Mouse (Mus musculus) small intestine, adult 2 months (tissue): ENCODE data around the gene Gm37240. TPM values are rescaled to one million over a fixed set of nuclear protein-coding genes. Genes with fewer than 3 reads are reported as not detected.

Experiments used
- H3K27ac ChIP-seq: fragments of 200-500 bp; 2 replicates; pipeline ENCODE4 v1.5.1; 2012; ENCODE audit warnings: low read depth, low read length, control low read depth, inconsistent platforms; ENCODE audit not compliant: insufficient read depth
- H3K27me3 ChIP-seq: fragments of 200-500 bp; 2 replicates; pipeline ENCODE4 v1.6.1; 2012; ENCODE audit warnings: mild to moderate bottlenecking, moderate library complexity, low read length, inconsistent platforms; ENCODE audit not compliant: control insufficient read depth, insufficient read depth
- H3K36me3 ChIP-seq: fragments of 200-500 bp; 2 replicates; pipeline ENCODE4 v1.6.1; 2012; ENCODE audit warnings: mild to moderate bottlenecking, low read length, control low read depth, inconsistent platforms; ENCODE audit not compliant: control insufficient read depth, insufficient read depth
- H3K4me1 ChIP-seq: fragments of 200-500 bp; 2 replicates; pipeline ENCODE4 v1.6.1; 2012; ENCODE audit warnings: low read length, inconsistent platforms, mixed read lengths; ENCODE audit not compliant: control insufficient read depth, insufficient read depth, insufficient read length
- H3K4me3 ChIP-seq: fragments of 200-500 bp; 2 replicates; pipeline ENCODE4 v1.5.1; 2012; ENCODE audit warnings: low read depth, mild to moderate bottlenecking, control low read depth, inconsistent platforms, low read length, moderate library complexity
- CTCF ChIP-seq: fragments of 200-500 bp; IDR thresholded peaks from 2 replicates; pipeline ENCODE4 v1.5.1; 2012; ENCODE audit warnings: low read depth, mild to moderate bottlenecking, control low read depth, inconsistent platforms, low read length, moderate library complexity, mixed read lengths; ENCODE audit not compliant: insufficient replicate concordance, insufficient read length; ENCODE audit errors: extremely low read depth
- POLR2A ChIP-seq: fragments of 200-500 bp; IDR thresholded peaks from 2 replicates; pipeline ENCODE4 v1.6.1; 2012; ENCODE audit warnings: low read depth, mild to moderate bottlenecking, control low read depth, inconsistent platforms, low read length, moderate library complexity
- WGBS: fragments of 180-500 bp; shearing (Covaris S2); methylation state at CpG from one replicate; pipeline ENCODE4 v1.1.7; 2018; 5-methylcytosine and 5-hydroxymethylcytosine counted together
- polyA plus RNA-seq: library from polyadenylated mRNA; depleted of rRNA; stranded (reverse); fragments of >200 nt; gene quantifications from 2 replicates; pipeline ENCODE4 v1.2.3, GENCODE M21; 2012

Gm37240 gene
- polyA plus RNA-seq, 1 experiment = 58.2 TPM

DNA sequence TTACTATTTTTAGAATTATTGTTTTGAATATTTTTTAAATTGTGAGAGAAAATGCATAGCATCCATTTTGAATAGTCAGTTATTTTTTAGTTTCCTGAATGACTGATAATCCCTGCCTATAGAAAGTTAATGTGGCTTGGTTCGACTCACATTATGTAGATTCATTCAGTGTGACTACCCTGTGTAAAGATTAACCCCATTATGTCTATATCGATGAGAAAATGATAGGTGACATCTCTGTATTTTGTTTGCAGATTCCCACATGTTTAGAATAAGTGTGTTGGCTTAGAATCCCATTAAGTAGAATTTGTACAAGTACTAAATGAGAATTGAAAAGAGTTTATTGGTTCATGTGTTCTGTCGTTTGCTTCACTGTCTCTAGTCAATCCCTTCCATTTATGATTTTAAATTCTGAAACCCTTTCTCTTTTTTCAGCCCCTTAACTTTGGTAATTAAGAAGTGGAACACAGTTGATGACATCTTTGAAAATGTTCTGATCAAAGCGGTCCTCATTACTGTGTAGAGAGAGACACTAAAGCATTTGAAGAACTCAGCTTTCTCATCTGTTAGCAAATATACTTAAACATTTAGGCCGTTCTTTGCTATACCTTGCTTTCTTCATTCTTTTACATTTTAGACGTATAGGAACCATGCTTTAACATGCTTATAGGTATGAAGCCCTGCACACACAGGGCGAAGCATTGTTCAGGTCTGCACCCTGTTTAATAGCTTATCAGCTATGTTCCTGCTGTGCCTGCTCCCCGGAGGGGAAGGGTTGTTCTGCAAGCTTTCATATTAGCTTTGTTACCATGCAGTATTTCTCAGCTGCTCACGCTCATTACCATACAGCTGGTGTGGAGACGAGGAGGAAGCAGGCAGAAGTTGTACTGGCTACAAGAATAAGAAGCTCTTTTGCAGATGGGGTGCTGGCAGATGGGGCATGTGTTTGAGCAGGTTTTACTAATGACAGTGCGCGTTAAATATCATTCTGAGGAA, 949.7 kb downstream of the Gm37240 start:
- Histone ChIP-seq H3K4me1 (no peaks in the 10 kb centered on the region), H3K4me3 (no peak overlapping the region), H3K27ac (no peak overlapping the region), H3K36me3 (no peaks in the 10 kb centered on the region), H3K27me3 (no peaks in the 10 kb centered on the region)
- 41% methylated on average over 12 of the region's 12 CpGs for WGBS
- TF ChIP-seq CTCF (no peak), POLR2A (no peak)

DNA sequence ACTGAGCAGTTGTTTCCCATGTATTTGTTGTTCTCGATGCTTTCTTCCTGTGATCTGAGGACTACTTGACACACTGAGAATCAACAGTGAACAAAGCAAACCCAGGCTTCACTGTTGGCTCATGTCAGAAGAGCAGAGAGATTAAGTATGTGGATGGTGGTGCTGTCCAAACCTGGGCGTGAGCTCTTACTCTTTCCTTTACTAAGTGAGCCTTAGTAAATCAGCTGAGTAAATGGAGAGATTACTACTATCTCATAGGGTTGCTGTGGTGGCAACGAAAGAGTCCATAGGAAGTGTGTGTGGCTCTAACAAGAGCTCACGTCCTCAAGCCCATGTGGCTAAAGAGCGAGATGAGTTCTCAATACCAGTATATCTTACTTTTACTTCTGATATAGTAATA, 950.4 kb downstream of the Gm37240 start:
- no peak overlapping the region for H3K27ac ChIP-seq
- 86% methylated on average over 5 of the region's 5 CpGs for WGBS
- H3K36me3 ChIP-seq = no peaks in the 10 kb centered on the region
- no peaks in the 10 kb centered on the region for H3K27me3 ChIP-seq
- H3K4me1 ChIP-seq = no peaks in the 10 kb centered on the region
- no peak for TF ChIP-seq CTCF
- TF ChIP-seq POLR2A = no peak
- no peak overlapping the region for H3K4me3 ChIP-seq

DNA sequence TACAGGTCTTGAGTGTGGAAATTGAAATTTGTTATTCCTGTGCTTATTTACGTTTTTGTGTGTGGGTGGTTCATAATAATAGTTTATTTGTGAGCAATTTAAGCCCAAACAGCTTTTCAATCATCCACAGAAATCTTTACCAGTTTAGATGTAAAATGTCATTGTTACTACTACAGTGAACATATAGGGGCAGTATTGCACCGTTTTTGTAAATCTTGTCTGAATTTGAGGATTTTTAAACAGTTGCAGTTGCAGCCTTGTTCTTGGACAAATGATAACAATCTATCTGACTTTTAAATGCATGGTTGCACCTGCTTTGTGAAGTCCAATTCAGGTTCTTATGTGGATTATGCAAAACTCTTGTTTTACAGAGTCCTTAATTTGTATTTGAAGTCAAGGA, 951.1 kb downstream of the Gm37240 start:
- Histone ChIP-seq H3K27ac (no peak overlapping the region), H3K36me3 (no peaks in the 10 kb centered on the region), H3K4me1 (no peaks in the 10 kb centered on the region), H3K4me3 (no peak overlapping the region), H3K27me3 (no peaks in the 10 kb centered on the region)
- WGBS = 59% methylated on average over 2 of the region's 2 CpGs
- TF ChIP-seq POLR2A = no peak
- no peak for TF ChIP-seq CTCF

DNA sequence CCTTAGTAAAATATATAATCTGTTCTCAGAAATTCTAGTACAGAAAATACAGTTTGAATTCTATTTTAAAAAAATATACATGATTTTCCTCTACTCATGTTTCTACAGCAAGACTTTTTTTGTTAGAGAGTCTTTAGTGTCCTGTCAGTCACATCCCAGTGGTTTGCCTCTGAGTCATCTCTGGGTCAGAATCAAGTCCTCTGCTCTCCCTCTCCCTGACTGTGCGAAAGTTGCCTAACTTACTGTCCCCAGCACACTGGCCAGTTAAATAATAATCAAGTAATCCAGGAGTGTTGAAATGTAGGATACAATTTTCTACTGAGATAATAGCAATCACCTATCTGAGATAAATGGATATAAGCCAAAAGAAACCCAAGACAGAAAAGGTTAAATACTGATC, 951.6 kb downstream of the Gm37240 start:
- H3K27me3 ChIP-seq = no peaks in the 10 kb centered on the region
- H3K27ac ChIP-seq = no peak overlapping the region
- H3K36me3 ChIP-seq = no peaks in the 10 kb centered on the region
- no peak overlapping the region for H3K4me3 ChIP-seq
- no peaks in the 10 kb centered on the region for H3K4me1 ChIP-seq
- WGBS = 87% methylated on average over 1 of the region's 1 CpGs
- TF ChIP-seq CTCF (no peak), POLR2A (no peak)

DNA sequence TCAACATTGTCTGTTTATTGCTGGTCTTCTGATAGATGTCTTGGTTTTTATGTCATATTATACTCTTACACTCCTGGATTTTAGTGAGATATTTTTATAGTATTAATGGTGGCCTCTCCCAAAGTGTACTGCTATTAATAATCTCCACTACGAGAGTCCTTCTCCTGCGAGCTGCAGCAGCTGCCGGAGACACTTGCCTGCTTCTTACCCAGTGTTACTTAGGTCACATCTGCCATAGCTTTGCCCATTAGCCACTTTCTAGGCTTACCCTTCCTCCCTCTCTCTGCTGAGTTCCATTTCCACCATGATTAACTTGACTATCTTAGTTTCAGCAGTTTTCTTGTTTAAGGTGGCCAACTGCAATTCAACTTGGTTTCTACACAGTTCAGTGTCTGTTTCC, 956.6 kb downstream of the Gm37240 start:
- Histone ChIP-seq H3K4me1 (no peaks in the 10 kb centered on the region), H3K27me3 (no peaks in the 10 kb centered on the region), H3K36me3 (no peaks in the 10 kb centered on the region), H3K27ac (no peak overlapping the region), H3K4me3 (no peak overlapping the region)
- no peak for TF ChIP-seq POLR2A
- no peak for TF ChIP-seq CTCF
- WGBS = 84% methylated on average over 3 of the region's 3 CpGs

DNA sequence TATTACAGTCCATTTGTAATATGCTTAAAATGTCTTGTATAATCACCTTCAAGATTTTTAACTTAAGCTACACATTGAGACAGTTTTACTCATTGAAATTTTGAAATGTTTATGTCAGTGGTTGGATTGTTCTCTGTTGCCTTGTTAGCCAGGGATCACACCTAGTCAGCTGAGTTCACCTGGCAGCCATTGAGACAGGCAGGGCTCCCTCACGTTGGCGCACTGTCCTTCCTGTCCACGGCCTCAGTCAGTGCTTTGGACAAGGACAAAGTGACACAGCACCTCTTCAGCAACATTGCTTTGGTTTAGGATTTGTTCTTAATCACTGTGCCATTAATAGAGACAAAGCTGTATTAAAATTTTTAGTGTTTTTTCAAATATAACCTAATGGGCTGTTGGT, 958.1 kb downstream of the Gm37240 start:
- Histone ChIP-seq H3K4me1 (no peaks in the 10 kb centered on the region), H3K36me3 (no peaks in the 10 kb centered on the region), H3K4me3 (no peak overlapping the region), H3K27me3 (no peaks in the 10 kb centered on the region), H3K27ac (no peak overlapping the region)
- WGBS = 79% methylated on average over 3 of the region's 3 CpGs
- no peak for TF ChIP-seq CTCF

DNA sequence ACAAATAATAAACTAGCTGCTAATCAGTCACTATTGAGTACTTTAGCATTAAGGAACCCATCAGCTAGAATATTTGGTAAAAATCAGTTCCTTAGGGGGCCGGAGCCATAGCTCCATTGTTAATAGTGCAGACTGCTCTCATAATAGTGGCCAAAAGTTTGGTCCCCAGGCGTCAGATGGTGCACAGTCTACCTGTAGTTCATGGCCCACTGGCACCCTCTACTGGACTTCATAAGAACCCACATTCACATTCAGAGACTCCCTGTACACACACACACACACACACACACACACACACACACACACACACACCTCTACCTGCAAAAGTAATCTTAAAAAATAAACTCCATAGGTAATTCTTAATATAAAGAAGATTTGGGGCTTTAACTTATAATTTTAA, 959.4 kb downstream of the Gm37240 start:
- no peaks in the 10 kb centered on the region for H3K36me3 ChIP-seq
- H3K27ac ChIP-seq = no peak overlapping the region
- 95% methylated on average over 2 of the region's 2 CpGs for WGBS
- no peak for TF ChIP-seq POLR2A
- no peak for TF ChIP-seq CTCF
- no peak overlapping the region for H3K4me3 ChIP-seq
- H3K4me1 ChIP-seq = 0 out of 2 replicates have a peak, but pooled peaks cover 3% of the 10 kb centered on the region
- H3K27me3 ChIP-seq = no peaks in the 10 kb centered on the region
